Mouse (Mus musculus): ENCODE measurements around the gene Adra2c.

Adra2c gene

DNA sequence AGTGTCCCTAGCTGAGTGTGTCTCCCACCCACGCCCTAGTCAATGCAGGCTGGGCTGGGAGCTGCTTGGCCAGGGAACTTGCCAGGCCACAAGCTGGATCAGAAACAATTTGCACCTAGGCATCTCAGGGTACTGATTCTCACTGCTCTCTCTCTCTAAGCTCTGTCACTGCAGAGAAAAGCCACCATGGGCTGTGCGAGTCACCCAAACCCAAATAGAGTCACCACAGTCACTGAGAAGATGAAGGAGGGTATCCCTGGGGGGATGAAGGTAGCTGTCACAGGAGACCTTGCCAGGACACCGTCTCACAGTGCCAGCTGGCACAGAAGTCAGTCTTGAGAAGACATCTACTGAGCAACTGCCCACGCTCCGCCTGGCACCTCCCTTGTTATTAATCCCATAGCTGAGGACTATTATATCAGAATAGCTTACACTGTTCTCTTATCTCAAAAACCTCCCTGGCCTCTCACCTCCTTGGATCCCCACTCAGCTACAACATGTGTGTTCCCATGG is 33.7 kb downstream of the Adra2c start:
- DNase-seq (ENCODE audit: low spot score), result no peak

DNA sequence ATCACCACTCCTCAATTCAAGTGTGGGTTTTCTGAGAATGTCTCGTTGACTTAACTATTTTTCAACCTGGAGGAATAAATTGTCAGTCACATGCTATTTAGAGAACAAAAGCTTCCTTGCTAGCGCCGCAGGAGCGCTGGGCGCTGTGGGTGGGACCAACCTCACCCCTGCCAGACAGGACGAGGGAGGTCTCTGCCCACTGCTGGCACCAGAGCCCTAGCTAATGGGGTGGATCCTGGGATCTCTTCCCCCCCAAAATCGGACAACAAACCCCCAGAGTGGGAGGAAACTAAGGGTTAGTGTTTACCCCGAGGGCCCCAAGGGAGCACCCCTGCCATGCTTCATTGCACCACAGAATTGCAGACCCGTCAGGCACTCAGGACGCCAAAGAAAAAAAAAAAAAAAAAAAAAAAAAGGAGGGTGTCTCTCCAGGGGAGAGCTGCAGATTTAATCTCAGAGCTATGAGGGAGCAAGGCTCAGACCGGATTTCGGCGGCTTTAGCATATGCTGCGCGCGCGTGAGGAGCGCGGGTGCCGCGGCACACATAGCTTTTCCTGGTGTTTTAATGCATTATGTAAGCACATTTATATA is 35.2 kb downstream of the Adra2c start:
- no peak for DNase-seq (ENCODE audit: low spot score)

DNA sequence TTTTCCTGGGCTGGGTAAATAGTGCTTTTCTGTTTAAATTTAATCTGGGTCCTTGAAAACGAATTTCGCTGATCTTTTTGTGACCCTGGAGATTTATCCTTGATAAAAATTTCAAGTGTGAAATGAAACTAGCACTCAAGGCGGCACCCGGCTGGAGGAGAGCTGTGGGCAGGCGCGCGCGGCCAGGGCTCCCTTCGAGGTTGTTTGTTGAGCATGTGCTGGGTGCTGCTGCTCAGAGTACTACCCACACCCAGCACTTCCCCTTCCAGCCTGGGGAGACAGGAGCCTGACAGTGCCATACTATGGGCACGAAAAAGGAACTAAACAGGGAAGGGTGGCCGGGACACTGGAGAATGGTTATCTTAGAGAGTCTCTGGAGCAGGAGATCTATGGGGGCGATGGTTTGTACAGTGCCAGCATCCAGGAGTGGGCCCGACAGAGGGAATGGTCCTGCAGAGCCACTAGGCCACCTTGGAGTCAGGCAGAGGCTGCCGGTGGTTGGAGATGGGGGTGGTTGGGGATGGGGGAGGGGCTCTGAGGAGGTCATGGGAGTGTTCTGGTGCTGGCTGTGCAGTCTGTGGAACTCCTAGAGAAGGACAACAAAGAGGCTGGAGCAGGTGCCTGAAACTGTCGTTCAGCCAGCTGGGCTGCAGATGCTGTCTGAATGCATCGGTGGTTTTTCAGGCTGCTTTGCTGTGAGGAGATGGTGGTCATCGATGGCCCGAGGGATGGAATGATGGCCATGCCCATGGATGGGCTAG is 35.9 kb downstream of the Adra2c start:
- no peak for DNase-seq (ENCODE audit: low spot score)

DNA sequence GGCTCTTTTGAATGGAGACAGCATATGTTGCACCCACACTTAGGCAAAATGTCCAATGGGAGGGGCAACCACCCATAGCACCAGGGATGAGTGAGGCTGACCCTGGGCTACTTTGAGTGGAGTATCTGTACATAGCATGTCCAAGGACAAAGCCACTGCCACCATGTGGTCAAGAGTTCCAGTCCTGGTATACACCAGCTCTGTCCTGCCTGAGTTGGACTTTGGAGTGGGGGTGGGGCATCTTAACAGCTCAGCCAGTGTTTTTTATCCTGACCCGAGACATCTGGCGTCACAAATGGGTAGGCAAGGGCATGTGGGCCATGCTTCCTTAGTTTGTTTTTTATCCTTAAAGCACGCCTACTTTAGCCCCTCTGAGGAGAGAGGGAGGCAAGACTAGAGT is 36.5 kb downstream of the Adra2c start:
- no peak for DNase-seq (ENCODE audit: low spot score)

DNA sequence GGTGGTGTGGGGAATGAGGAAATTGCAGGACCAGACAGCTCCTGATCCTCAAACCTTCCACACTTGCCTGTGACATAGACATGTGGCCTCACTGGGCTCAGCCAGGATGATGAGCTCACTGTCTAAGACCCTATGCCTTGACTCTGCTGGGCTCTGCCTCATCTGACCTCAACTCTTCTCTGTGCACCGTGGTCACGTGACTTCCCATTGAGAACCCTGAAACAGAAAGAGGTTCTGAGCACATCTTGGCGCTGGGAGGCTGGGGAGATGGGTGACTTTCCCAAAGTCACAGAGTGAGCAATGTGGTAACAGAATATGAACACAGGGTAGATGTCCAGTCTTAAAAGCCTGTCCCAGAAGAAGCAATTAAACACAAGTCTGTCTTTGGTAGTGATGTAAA is 37.1 kb downstream of the Adra2c start:
- DNase-seq (ENCODE audit: low spot score), result no peak

DNA sequence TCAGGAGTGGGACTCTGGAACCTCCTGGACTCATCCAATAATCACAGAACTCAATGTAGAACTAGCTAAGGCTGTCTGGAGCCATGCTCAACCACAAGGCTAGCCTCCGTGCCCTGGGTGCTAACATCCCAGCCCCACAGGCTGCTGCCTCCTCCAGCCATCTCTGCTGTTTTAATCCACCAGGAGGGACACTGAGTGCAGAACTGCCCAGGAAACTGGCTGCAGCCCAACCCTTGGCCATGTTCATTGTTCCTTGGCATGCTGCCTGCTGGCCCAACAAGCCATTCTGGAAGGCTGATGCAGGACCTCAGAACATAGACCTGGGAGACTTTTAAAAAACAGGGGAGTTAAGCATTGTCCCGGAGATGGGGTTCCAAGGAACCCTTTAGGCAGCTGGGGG is 42.5 kb downstream of the Adra2c start:
- peak; percentile 93 for DNase-seq (ENCODE audit: low spot score)

DNA sequence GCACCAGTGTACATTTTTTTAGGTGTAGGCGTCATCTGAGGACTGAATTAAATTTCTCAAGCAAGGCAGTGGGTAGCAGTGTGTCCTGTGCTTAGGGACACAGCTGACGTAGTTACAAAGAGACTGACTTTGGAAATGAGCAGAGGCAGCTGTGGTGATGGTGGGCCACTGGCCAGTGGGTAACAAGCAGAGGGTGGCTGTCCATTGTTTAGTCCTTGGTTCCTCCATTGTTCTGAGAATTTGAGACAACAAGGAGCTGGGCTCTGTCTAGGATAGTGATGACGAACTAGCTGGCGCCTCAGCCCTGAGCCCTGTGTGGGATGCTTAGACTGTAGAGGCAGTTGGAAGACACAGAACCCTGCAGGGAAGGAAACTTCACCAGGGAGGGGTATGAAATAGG is 52.7 kb downstream of the Adra2c start:
- no peak for DNase-seq (ENCODE audit: low spot score)
